Mouse (Mus musculus) heart, embryonic 14.5 days (tissue): Measurements from ENCODE around the gene Eml3. TPM values are rescaled to one million over a fixed set of nuclear protein-coding genes. Genes with fewer than 3 reads are reported as not detected.

Experiments
- ATAC-seq: fragments of 200-750 bp; cut with Nextera tagmentation; 2 replicates; pipeline ENCODE4 v1.8.0; 2017; ENCODE audit warnings: low read depth, moderate TSS enrichment; ENCODE audit not compliant: insufficient number of reproducible peaks, insufficient read depth, low FRiP score
- H3K27ac ChIP-seq, 2 experiments: fragments of 200-500 bp in 1 of 2; fragments of 300-500 bp in 1 of 2; sonication (generic) in 1 of 2; replicated peaks in 1 of 2; 2 replicates each; pipeline ENCODE4 v1.5.1; 2012 to 2014; ENCODE audit warnings: low read depth in 2 of 2, low read length in 2 of 2, control low read depth in 1 of 2, mild to moderate bottlenecking in 1 of 2, mixed read lengths in 1 of 2; ENCODE audit not compliant: control insufficient read depth in 1 of 2, insufficient read depth in 1 of 2
- H3K27me3 ChIP-seq: fragments of 300-500 bp; sonication (generic); 2 replicates; pipeline ENCODE4 v1.6.1; 2014; ENCODE audit warnings: mild to moderate bottlenecking, low read length, control low read depth; ENCODE audit not compliant: control insufficient read depth, insufficient read depth
- H3K36me3 ChIP-seq: fragments of 300-500 bp; sonication (generic); 2 replicates; pipeline ENCODE4 v1.6.1; 2014; ENCODE audit warnings: mild to moderate bottlenecking, control low read depth, low read length, mixed read lengths; ENCODE audit not compliant: control insufficient read depth, insufficient read depth
- H3K4me1 ChIP-seq, 2 experiments: fragments of 200-500 bp in 1 of 2; fragments of 300-500 bp in 1 of 2; sonication (generic) in 1 of 2; 2 replicates each; pipeline ENCODE4 v1.6.1; 2012 to 2014; ENCODE audit warnings: low read length in 2 of 2, control low read depth in 1 of 2, mixed read lengths in 1 of 2; ENCODE audit not compliant: control insufficient read depth in 2 of 2, insufficient read depth in 2 of 2
- H3K4me2 ChIP-seq: fragments of 300-500 bp; sonication (generic); 2 replicates; pipeline ENCODE4 v1.6.1; 2014; ENCODE audit warnings: mild to moderate bottlenecking, low read length
- H3K4me3 ChIP-seq, 2 experiments: fragments of 200-500 bp in 1 of 2; fragments of 300-500 bp in 1 of 2; sonication (generic) in 1 of 2; 2 replicates each; pipeline ENCODE4 v1.5.1; 2012 to 2014; ENCODE audit warnings: low read length in 2 of 2, mild to moderate bottlenecking in 2 of 2, control low read depth in 1 of 2, low read depth in 1 of 2, moderate library complexity in 1 of 2; ENCODE audit not compliant: control insufficient read depth in 1 of 2, insufficient read depth in 1 of 2
- H3K9ac ChIP-seq: fragments of 300-500 bp; sonication (generic); 2 replicates; pipeline ENCODE4 v1.6.1; 2014; ENCODE audit warnings: mild to moderate bottlenecking, low read length
- H3K9me3 ChIP-seq: fragments of 300-500 bp; sonication (generic); 2 replicates; pipeline ENCODE4 v1.6.1; 2016; ENCODE audit warnings: low read length, control low read depth; ENCODE audit not compliant: control insufficient read depth
- WGBS: fragments of 180-500 bp; shearing (Covaris S2); extraction: QIAGEN DNeasy Blood & Tissue Kit; methylation state at CpG from one replicate; pipeline ENCODE4 v1.1.7; 2014; 5-methylcytosine and 5-hydroxymethylcytosine counted together
- polyA plus RNA-seq: library from polyadenylated mRNA; unstranded; fragments of >200 nt; fragmentation: Nextera tagmentation; extraction: Ambion mirVana; gene quantifications from 2 replicates; pipeline ENCODE4 v1.2.1, GENCODE M21; 2014

Gene Eml3
- polyA plus RNA-seq, 1 experiment from 2014 or later = 9.0 TPM

GRCm38 (mm10) chr19:8944062-8944461 lies 14.7 kb downstream of the Eml3 start:
- peaks cover 64% of the 10 kb centered on the region for H3K36me3 ChIP-seq
- ATAC-seq = no peak
- 0 out of 2 replicates have a peak overlapping the region, but pooled peaks have one; percentile 7 for H3K9ac ChIP-seq
- 37% methylated on average over 5 of the region's 5 CpGs for WGBS
- 0 out of 4 replicates have a peak overlapping the region, but pooled peaks of 1 of the 2 experiments have one; percentile 1 for H3K27ac ChIP-seq
- no peaks in the 10 kb centered on the region for H3K27me3 ChIP-seq
- peaks cover 12 to 37% of the 10 kb centered on the region in 2 experiments for H3K4me1 ChIP-seq
- H3K9me3 ChIP-seq = no peaks in the 10 kb centered on the region
- H3K4me2 ChIP-seq = peak overlapping the region; percentile 79
- H3K4me3 ChIP-seq = peak overlapping the region in 1 of 2 experiments; percentile 99; a peak in 1 of 4 replicates

DNA sequence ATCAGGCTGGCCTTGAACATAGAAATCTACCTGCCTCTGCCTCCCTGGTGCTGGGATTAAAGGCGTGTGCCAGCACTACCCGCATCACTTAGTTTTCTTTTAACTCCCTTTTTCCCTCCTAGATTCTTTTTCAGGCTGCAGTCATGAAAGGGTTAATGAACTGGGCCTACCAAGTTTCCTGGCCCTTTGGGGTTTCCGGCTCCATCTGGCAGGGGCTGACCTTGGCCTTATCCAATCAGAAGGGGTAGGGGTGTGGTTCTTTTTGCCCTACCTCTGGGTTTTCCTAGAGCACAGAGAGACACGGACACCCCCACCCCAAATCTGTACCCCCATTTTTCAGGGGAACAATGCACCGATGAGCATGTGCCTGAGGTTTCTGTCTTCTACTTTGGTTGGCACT lies 15.4 kb downstream of the Eml3 start:
- Histone ChIP-seq H3K36me3 (peaks cover 63% of the 10 kb centered on the region), H3K9me3 (no peaks in the 10 kb centered on the region), H3K4me3 (peak overlapping the region; percentile 22 to 27), H3K27me3 (no peaks in the 10 kb centered on the region), H3K9ac (peak overlapping the region; percentile 45; the same call in 1 of the 2 replicates), H3K27ac (peak overlapping the region; percentile 25 to 43; a peak in 2 of 4 replicates), H3K4me2 (peak overlapping the region; percentile 79), H3K4me1 (peaks cover 12 to 37% of the 10 kb centered on the region in 2 experiments)
- 31% methylated on average over 5 of the region's 5 CpGs for WGBS
- no peak for ATAC-seq

- WGBS = 70% methylated on average over 6 of the region's 6 CpGs
- peak overlapping the region in 1 of 2 experiments; percentile 22; a peak in 2 of 4 replicates for H3K4me3 ChIP-seq
- 0 out of 2 replicates have a peak overlapping the region, but pooled peaks have one; percentile 45 for H3K9ac ChIP-seq
- peaks cover 66% of the 10 kb centered on the region for H3K36me3 ChIP-seq
- H3K9me3 ChIP-seq = no peaks in the 10 kb centered on the region
- H3K4me2 ChIP-seq = peak overlapping the region; percentile 79
- ATAC-seq = no peak
- H3K27ac ChIP-seq = peak overlapping the region; percentile 25 to 43; a peak in 2 of 4 replicates
- H3K4me1 ChIP-seq = peaks cover 12 to 37% of the 10 kb centered on the region in 2 experiments
- no peaks in the 10 kb centered on the region for H3K27me3 ChIP-seq
Observed at GRCm38 (mm10) chr19:8945251-8945650, 15.9 kb downstream of the Eml3 start.

- Histone ChIP-seq H3K27me3 (no peaks in the 10 kb centered on the region), H3K4me3 (no peak overlapping the region), H3K4me1 (peaks cover 7 to 27% of the 10 kb centered on the region in 2 experiments), H3K9ac (no peak overlapping the region), H3K36me3 (peaks cover 83% of the 10 kb centered on the region), H3K9me3 (no peaks in the 10 kb centered on the region), H3K4me2 (no peak overlapping the region), H3K27ac (no peak overlapping the region)
- ATAC-seq = no peak
- 81% methylated on average over 7 of the region's 7 CpGs for WGBS
Observed at GRCm38 (mm10) chr19:8946929-8947328, 17.6 kb downstream of the Eml3 start.

DNA sequence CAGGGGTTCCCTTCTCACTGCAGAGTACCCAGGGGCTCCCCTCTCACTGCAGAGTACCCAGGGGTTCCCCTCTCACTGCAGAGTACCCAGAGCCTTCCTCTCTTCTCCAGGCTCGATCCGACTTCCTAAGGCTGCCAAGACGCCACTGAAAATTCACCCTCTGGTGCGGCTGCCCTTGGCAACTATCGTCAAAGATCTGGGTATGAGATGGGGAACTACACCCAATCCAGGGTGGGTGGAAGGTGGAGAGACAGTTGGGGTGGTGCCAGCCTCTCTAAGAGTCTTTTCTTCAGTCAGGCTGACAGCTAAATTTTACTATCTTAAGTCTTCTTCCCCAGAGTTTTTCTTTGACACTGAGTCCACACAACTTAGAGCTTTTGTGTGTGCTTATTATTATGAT lies 20.8 kb downstream of the Eml3 start:
- no peak overlapping the region for H3K4me2 ChIP-seq
- peaks cover 75% of the 10 kb centered on the region for H3K36me3 ChIP-seq
- H3K4me1 ChIP-seq = peaks cover 0 to 18% of the 10 kb centered on the region in 2 experiments; a peak in 1 of 4 replicates
- no peak overlapping the region for H3K4me3 ChIP-seq
- WGBS = 90% methylated on average over 5 of the region's 5 CpGs
- no peaks in the 10 kb centered on the region for H3K9me3 ChIP-seq
- H3K27me3 ChIP-seq = no peaks in the 10 kb centered on the region
- H3K9ac ChIP-seq = no peak overlapping the region
- no peak for ATAC-seq
- no peak overlapping the region for H3K27ac ChIP-seq

DNA sequence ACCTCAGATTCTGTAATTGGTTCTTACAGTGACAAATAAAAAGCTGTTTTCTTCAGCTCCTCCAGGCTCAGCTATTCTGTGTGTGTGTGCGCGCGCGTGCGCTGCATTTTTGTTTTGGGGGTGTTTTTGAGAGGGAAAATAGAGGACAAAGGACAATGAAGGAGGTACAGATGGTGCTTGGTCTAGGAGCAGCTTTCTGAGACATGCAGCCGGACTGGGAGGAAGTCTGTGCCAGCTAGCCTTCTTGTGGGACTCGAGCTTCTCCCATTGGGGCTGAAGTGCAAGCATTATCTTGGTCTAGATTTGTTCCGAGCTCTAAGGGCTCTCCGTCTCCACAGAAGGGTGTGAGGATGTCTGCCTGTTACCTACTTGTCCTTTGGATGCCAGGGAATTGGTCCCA lies 22.9 kb downstream of the Eml3 start:
- Histone ChIP-seq H3K4me2 (no peak overlapping the region), H3K27ac (no peak overlapping the region; a peak in 1 of 4 replicates), H3K9ac (peak overlapping the region; percentile 69; the same call in 1 of the 2 replicates), H3K9me3 (no peaks in the 10 kb centered on the region), H3K27me3 (no peaks in the 10 kb centered on the region), H3K36me3 (peaks cover 73% of the 10 kb centered on the region), H3K4me3 (no peak overlapping the region; a peak in 1 of 4 replicates), H3K4me1 (peaks cover 0 to 15% of the 10 kb centered on the region in 2 experiments; a peak in 1 of 4 replicates)
- WGBS = 85% methylated on average over 9 of the region's 9 CpGs
- ATAC-seq = no peak

DNA sequence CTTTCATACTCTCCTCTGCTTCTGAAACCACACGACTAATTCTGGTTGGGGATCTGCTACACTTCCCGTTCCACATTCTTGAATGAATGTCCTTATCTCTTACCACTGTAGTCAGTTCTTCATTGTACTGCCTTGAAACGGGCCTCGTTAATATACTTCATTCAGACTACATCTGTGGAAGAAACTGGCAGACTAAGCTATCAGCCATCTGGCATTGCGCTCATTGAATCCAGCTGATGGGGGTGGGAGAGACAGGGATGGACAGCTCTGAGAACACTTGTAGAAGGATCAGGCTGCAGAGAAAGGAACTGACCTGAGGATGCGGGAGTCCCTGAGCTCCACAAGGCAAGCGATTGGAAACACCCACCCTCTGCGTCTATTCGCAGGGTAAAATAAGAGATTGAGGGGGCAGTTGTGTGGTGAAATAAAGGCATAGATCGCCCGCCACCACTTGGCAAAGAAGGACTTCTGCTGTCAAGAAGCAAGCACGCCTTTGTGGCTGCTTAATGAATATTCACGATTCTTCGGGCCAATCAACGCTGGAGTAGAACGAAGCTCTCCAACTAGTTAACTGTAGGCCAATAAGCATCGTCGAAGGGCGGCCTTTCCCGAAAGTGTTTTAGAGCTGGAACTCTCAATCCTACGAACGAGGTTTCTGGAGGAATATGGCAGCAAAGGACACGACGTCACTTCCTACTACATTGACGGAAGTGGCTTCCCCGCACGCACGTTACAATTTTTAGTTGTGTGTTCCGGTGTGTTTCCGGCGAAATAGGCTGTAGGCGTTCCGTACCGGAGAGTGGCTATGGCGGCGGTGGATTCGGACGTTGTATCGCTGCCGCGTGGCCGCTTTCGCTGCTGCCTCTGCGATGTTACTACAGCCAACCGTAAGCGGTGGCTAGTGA lies 24.0 kb downstream of the Eml3 start, which contains the start of gene Tut1:
Gene Tut1, plus strand, starts transcription at position 713 of the 905 bp plus-strand sequence.
- ATAC-seq = peak; percentile 87
- peak within 1 kb of the TSS; percentile 82 for H3K4me2 ChIP-seq
- no peaks in the 10 kb centered on the region for H3K27me3 ChIP-seq
- WGBS = 1% methylated on average over 46 of the region's 46 CpGs
- H3K9ac ChIP-seq = peak within 1 kb of the TSS; percentile 72
- peaks cover 0 to 15% of the 10 kb centered on the region in 2 experiments; a peak in 1 of 4 replicates for H3K4me1 ChIP-seq
- peak within 1 kb of the TSS; percentile 54 to 60 for H3K27ac ChIP-seq
- peaks cover 69% of the 10 kb centered on the region for H3K36me3 ChIP-seq
- no peaks in the 10 kb centered on the region for H3K9me3 ChIP-seq
- H3K4me3 ChIP-seq = peak within 1 kb of the TSS; percentile 65 to 71
